Mouse (Mus musculus) megakaryocyte-erythroid progenitor cell, adult 5-6 weeks (primary cell): ENCODE results near the gene Rps3a1. TPM values are rescaled to one million over a fixed set of nuclear protein-coding genes. Genes with fewer than 3 reads are reported as not detected.

ENCODE experiments used
- ATAC-seq: replicated peaks from 2 replicates; pipeline ENCODE4 v1.8.0; 2016; ENCODE audit warnings: mild to moderate bottlenecking, inconsistent platforms; ENCODE audit not compliant: severe bottlenecking, poor library complexity, low FRiP score, low TSS enrichment
- total RNA-seq, 2 experiments: library from RNA; stranded (forward) in 1 of 2; stranded (reverse) in 1 of 2; fragments of 200-1000, 215-1000 nt in 1 of 2; fragments of >200 nt in 1 of 2; fragmentation: Nextera tagmentation in 1 of 2; gene quantifications; 2 replicates each; pipeline ENCODE4 v1.2.3; 2014 to 2017

The Rps3a1 gene
- total RNA-seq (2014; fragmentation: Nextera tagmentation) (3,660 and 3,786 TPM in 2 replicates), total RNA-seq (2017) (6,025 and 7,409 TPM in 2 replicates)

GRCm38 (mm10) chr3:86142263-86142933, at the start of gene Rps3a1:
Rps3a1 (minus strand) TSS chr3:86142702.
- peak; percentile 91 for ATAC-seq

GRCm38 (mm10) chr3:86187736-86188389, 45.4 kb upstream of the Rps3a1 start:
- ATAC-seq: no peak

GRCm38 (mm10) chr3:86184546-86184945, 42.0 kb upstream of the Rps3a1 start:
- no peak for ATAC-seq

GRCm38 (mm10) chr3:86181107-86181506, 38.6 kb upstream of the Rps3a1 start:
- no peak for ATAC-seq

GRCm38 (mm10) chr3:86179714-86180113, 37.2 kb upstream of the Rps3a1 start:
- no peak for ATAC-seq

GRCm38 (mm10) chr3:86168841-86169425, 26.4 kb upstream of the Rps3a1 start:
- ATAC-seq: no peak

GRCm38 (mm10) chr3:86149521-86149920, 7.0 kb upstream of the Rps3a1 start:
- ATAC-seq: no peak

GRCm38 (mm10) chr3:86149063-86149462, 6.6 kb upstream of the Rps3a1 start:
- no peak for ATAC-seq

GRCm38 (mm10) chr3:86143343-86143742, 841 bp upstream of the Rps3a1 start:
- ATAC-seq: no peak

GRCm38 (mm10) chr3:86142934-86143317, 424 bp upstream of the Rps3a1 start:
- peak; percentile 25 for ATAC-seq

GRCm38 (mm10) chr3:86141886-86142262, 628 bp downstream of the Rps3a1 start:
- peak; percentile 18 for ATAC-seq

- no peak for ATAC-seq
Observed at GRCm38 (mm10) chr3:86141366-86141765, 1.1 kb downstream of the Rps3a1 start.

- no peak for ATAC-seq
Observed at GRCm38 (mm10) chr3:86139660-86140059, 2.8 kb downstream of the Rps3a1 start.

GRCm38 (mm10) chr3:86136936-86137574, 5.4 kb downstream of the Rps3a1 start:
- ATAC-seq: no peak

- ATAC-seq: peak; percentile 69
Observed at GRCm38 (mm10) chr3:86135886-86136563, 6.5 kb downstream of the Rps3a1 start.

GRCm38 (mm10) chr3:86134939-86135638, 7.4 kb downstream of the Rps3a1 start:
- ATAC-seq: no peak

- 0 out of 2 replicates have a peak, but pooled peaks have one; percentile 64 for ATAC-seq
Observed at GRCm38 (mm10) chr3:86129757-86130156, 12.7 kb downstream of the Rps3a1 start.

- peak; percentile 67 for ATAC-seq
Observed at GRCm38 (mm10) chr3:86123251-86123746, 19.2 kb downstream of the Rps3a1 start.

GRCm38 (mm10) chr3:86122156-86122555, 20.3 kb downstream of the Rps3a1 start:
- no peak for ATAC-seq
